Mouse (Mus musculus): Measurements from ENCODE around the gene Vgll1. TPM values are rescaled to one million over a fixed set of nuclear protein-coding genes. Genes with fewer than 3 reads are reported as not detected.

Vgll1 gene
- 0.33 and 0.62 TPM in 2 replicates for polyA plus RNA-seq (2016; fragmentation: Nextera tagmentation; extraction: Ambion mirVana)

GRCm38 (mm10) chrX:57087806-57088205 lies at the start of gene Vgll1:
TSS of gene Vgll1 (plus strand) at chrX:57088106.
- H3K36me3 ChIP-seq = no peaks in the 10 kb centered on the region
- H3K4me1 ChIP-seq = no peaks in the 10 kb centered on the region
- DNase-seq (ENCODE audit: low spot score) = no peak
- H3K4me3 ChIP-seq = no peak within 1 kb of the TSS
- 76% methylated on average over 4 of the region's 4 CpGs for WGBS
- no peak within 1 kb of the TSS for H3K27ac ChIP-seq
- no peaks in the 10 kb centered on the region for H3K9me3 ChIP-seq
- no peaks in the 10 kb centered on the region for H3K27me3 ChIP-seq (ENCODE audit: insufficient read depth, poor library complexity, severe bottlenecking)

GRCm38 (mm10) chrX:57042774-57043173 lies 45.1 kb upstream of the Vgll1 start, which contains the start of gene Brs3:
TSS of gene Brs3 (plus strand) at chrX:57043074.
- Histone ChIP-seq H3K27ac (no peak within 1 kb of the TSS), H3K4me3 (no peak within 1 kb of the TSS), H3K9me3 (no peaks in the 10 kb centered on the region), H3K4me1 (no peaks in the 10 kb centered on the region), H3K36me3 (no peaks in the 10 kb centered on the region), H3K27me3 (ENCODE audit: insufficient read depth, poor library complexity, severe bottlenecking) (no peaks in the 10 kb centered on the region)
- 86% methylated on average over 5 of the region's 5 CpGs for WGBS
- no peak for DNase-seq (ENCODE audit: low spot score)

GRCm38 (mm10) chrX:57043869-57044268 lies 44.0 kb upstream of the Vgll1 start:
- Histone ChIP-seq H3K27ac (no peak overlapping the region), H3K27me3 (ENCODE audit: insufficient read depth, poor library complexity, severe bottlenecking) (no peaks in the 10 kb centered on the region), H3K4me3 (no peak overlapping the region), H3K36me3 (no peaks in the 10 kb centered on the region), H3K9me3 (no peaks in the 10 kb centered on the region), H3K4me1 (no peaks in the 10 kb centered on the region)
- DNase-seq (ENCODE audit: low spot score) = no peak
- 79% methylated on average over 6 of the region's 6 CpGs for WGBS

- WGBS = 18% methylated on average over 4 of the region's 4 CpGs
- H3K27ac ChIP-seq = peak overlapping the region; percentile 95
Measured at GRCm38 (mm10) chrX:57052848-57053173, 35.1 kb upstream of the Vgll1 start.

GRCm38 (mm10) chrX:57053174-57053992 lies 34.5 kb upstream of the Vgll1 start, which contains the start of gene Htatsf1:
TSS of gene Htatsf1 (plus strand) at chrX:57053583.
- Histone ChIP-seq H3K9me3 (no peaks in the 10 kb centered on the region), H3K27me3 (ENCODE audit: insufficient read depth, poor library complexity, severe bottlenecking) (no peaks in the 10 kb centered on the region), H3K4me1 (no peaks in the 10 kb centered on the region), H3K4me3 (peak within 1 kb of the TSS; percentile 66), H3K36me3 (peaks cover 10% of the 10 kb centered on the region; the same call in 1 of the 2 replicates), H3K27ac (peak within 1 kb of the TSS; percentile 95)
- peak; percentile 91 for DNase-seq (ENCODE audit: low spot score)
- whole genome bisulfite sequencing = 15% methylated on average over 74 of the region's 85 CpGs

More at GRCm38 (mm10) chrX:57052848-57053173, 35.1 kb upstream of the Vgll1 start:
- peak overlapping the region; percentile 66 for H3K4me3 ChIP-seq
- H3K4me1 ChIP-seq = no peaks in the 10 kb centered on the region
- no peaks in the 10 kb centered on the region for H3K27me3 ChIP-seq (ENCODE audit: insufficient read depth, poor library complexity, severe bottlenecking)
- no peaks in the 10 kb centered on the region for H3K9me3 ChIP-seq
- H3K36me3 ChIP-seq = peaks cover 10% of the 10 kb centered on the region; the same call in 1 of the 2 replicates
- DNase-seq (ENCODE audit: low spot score) = no peak

GRCm38 (mm10) chrX:57053993-57054385 lies 33.9 kb upstream of the Vgll1 start:
- Histone ChIP-seq H3K27me3 (ENCODE audit: insufficient read depth, poor library complexity, severe bottlenecking) (no peaks in the 10 kb centered on the region), H3K9me3 (no peaks in the 10 kb centered on the region), H3K4me3 (peak overlapping the region; percentile 66), H3K36me3 (peaks cover 10% of the 10 kb centered on the region; the same call in 1 of the 2 replicates), H3K27ac (peak overlapping the region; percentile 95), H3K4me1 (no peaks in the 10 kb centered on the region)
- WGBS = 20% methylated on average over 11 of the region's 11 CpGs
- no peak for DNase-seq (ENCODE audit: low spot score)

GRCm38 (mm10) chrX:57081496-57081895 lies 6.4 kb upstream of the Vgll1 start:
- no peaks in the 10 kb centered on the region for H3K9me3 ChIP-seq
- H3K36me3 ChIP-seq = no peaks in the 10 kb centered on the region
- no peaks in the 10 kb centered on the region for H3K4me1 ChIP-seq
- WGBS = 65% methylated on average over 5 of the region's 5 CpGs
- no peak for DNase-seq (ENCODE audit: low spot score)
- H3K27me3 ChIP-seq (ENCODE audit: insufficient read depth, poor library complexity, severe bottlenecking) = no peaks in the 10 kb centered on the region
- no peak overlapping the region for H3K27ac ChIP-seq
- no peak overlapping the region for H3K4me3 ChIP-seq

- 91% methylated on average over 1 of the region's 1 CpGs for WGBS
- H3K4me1 ChIP-seq = no peaks in the 10 kb centered on the region
- H3K27me3 ChIP-seq (ENCODE audit: insufficient read depth, poor library complexity, severe bottlenecking) = no peaks in the 10 kb centered on the region
- H3K27ac ChIP-seq = no peak overlapping the region
- H3K4me3 ChIP-seq = no peak overlapping the region
- no peaks in the 10 kb centered on the region for H3K9me3 ChIP-seq
- no peaks in the 10 kb centered on the region for H3K36me3 ChIP-seq
- DNase-seq (ENCODE audit: low spot score) = no peak
Measured at GRCm38 (mm10) chrX:57103415-57103814, 15.5 kb downstream of the Vgll1 start.

- DNase-seq (ENCODE audit: low spot score) = no peak
- Histone ChIP-seq H3K4me1 (no peaks in the 10 kb centered on the region), H3K4me3 (no peak overlapping the region), H3K27ac (no peak overlapping the region), H3K36me3 (no peaks in the 10 kb centered on the region), H3K9me3 (no peaks in the 10 kb centered on the region), H3K27me3 (ENCODE audit: insufficient read depth, poor library complexity, severe bottlenecking) (no peaks in the 10 kb centered on the region)
- 79% methylated on average over 3 of the region's 3 CpGs for WGBS
Measured at GRCm38 (mm10) chrX:57106956-57107355, 19.1 kb downstream of the Vgll1 start.

GRCm38 (mm10) chrX:57118143-57118542 lies 30.2 kb downstream of the Vgll1 start:
- DNase-seq (ENCODE audit: low spot score) = no peak
- Histone ChIP-seq H3K36me3 (no peaks in the 10 kb centered on the region), H3K9me3 (no peaks in the 10 kb centered on the region), H3K27ac (no peak overlapping the region), H3K4me1 (no peaks in the 10 kb centered on the region), H3K4me3 (no peak overlapping the region), H3K27me3 (ENCODE audit: insufficient read depth, poor library complexity, severe bottlenecking) (no peaks in the 10 kb centered on the region)
- 69% methylated on average over 8 of the region's 8 CpGs for WGBS

- Histone ChIP-seq H3K27me3 (ENCODE audit: insufficient read depth, poor library complexity, severe bottlenecking) (no peaks in the 10 kb centered on the region), H3K9me3 (no peaks in the 10 kb centered on the region), H3K4me3 (no peak overlapping the region), H3K4me1 (no peaks in the 10 kb centered on the region), H3K27ac (no peak overlapping the region), H3K36me3 (no peaks in the 10 kb centered on the region)
- DNase-seq (ENCODE audit: low spot score) = no peak
- WGBS = 62% methylated on average over 1 of the region's 1 CpGs
Measured at GRCm38 (mm10) chrX:57120768-57121167, 32.9 kb downstream of the Vgll1 start.

- no peak for DNase-seq (ENCODE audit: low spot score)
- H3K36me3 ChIP-seq = no peaks in the 10 kb centered on the region
- no peak overlapping the region for H3K4me3 ChIP-seq
- 19% methylated on average over 1 of the region's 1 CpGs for WGBS
- no peaks in the 10 kb centered on the region for H3K4me1 ChIP-seq
- H3K9me3 ChIP-seq = no peaks in the 10 kb centered on the region
- no peak overlapping the region for H3K27ac ChIP-seq
- H3K27me3 ChIP-seq (ENCODE audit: insufficient read depth, poor library complexity, severe bottlenecking) = no peaks in the 10 kb centered on the region
Measured at GRCm38 (mm10) chrX:57130633-57131032, 42.7 kb downstream of the Vgll1 start.

GRCm38 (mm10) chrX:57137627-57138026 lies 49.7 kb downstream of the Vgll1 start:
- H3K9me3 ChIP-seq = no peaks in the 10 kb centered on the region
- H3K27ac ChIP-seq = no peak overlapping the region
- H3K4me1 ChIP-seq = no peaks in the 10 kb centered on the region
- H3K36me3 ChIP-seq = no peaks in the 10 kb centered on the region
- H3K27me3 ChIP-seq (ENCODE audit: insufficient read depth, poor library complexity, severe bottlenecking) = no peaks in the 10 kb centered on the region
- DNase-seq (ENCODE audit: low spot score) = no peak
- no peak overlapping the region for H3K4me3 ChIP-seq

Measured in heart, embryonic 10.5 days (tissue).